Mouse (Mus musculus): ENCODE data around the gene Rsf1.

DNA sequence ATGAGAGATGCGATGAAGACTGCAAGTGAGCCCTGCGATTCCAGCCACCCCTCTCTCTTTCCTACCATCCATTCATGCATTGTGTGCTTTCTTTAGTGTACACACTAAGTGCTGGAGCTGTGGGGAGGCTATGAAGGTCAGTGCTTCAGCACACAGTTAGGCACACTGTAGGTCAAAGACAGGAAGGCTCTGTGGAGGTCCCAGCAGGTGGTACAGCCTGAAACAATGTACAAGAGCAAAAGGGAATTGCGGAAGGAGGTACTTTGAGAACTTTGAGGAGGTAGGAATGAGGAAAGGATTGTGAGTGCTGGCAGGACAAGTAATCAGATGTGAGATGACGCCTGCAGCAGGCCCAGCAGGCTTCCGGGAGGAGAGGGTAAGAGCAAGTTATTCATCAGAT is 44.2 kb upstream of the Rsf1 start:
- TF ChIP-seq CTCF (IDR thresholded peaks at IDR 0.05; ENCODE audit: borderline replicate concordance, insufficient read depth, low read depth, low read length) (no peak), POLR2A (IDR thresholded peaks at IDR 0.05; ENCODE audit: borderline replicate concordance, insufficient read depth, low read length) (no peak)
